Mouse (Mus musculus): ENCODE data around the gene Noc2l. TPM values are rescaled to one million over a fixed set of nuclear protein-coding genes. Genes with fewer than 3 reads are reported as not detected.
A peak's percentile ranks its signal among the peaks of the same experiment; 100 is the strongest.

Noc2l gene
- polyA plus RNA-seq (2012; rRNA removed) = 57.9 and 67.2 TPM in 2 replicates

GRCm38 (mm10) chr4:156235808-156236533 lies at the start of gene Noc2l:
TSS of gene Noc2l (plus strand) at chr4:156236010.
- peak; percentile 79 for DNase-seq (ENCODE audit: low spot score)

- DNase-seq (ENCODE audit: low spot score) = no peak
These were observed 47.5 kb upstream of the Noc2l start for GRCm38 (mm10) chr4:156188162-156188810.

GRCm38 (mm10) chr4:156188811-156189323 lies 46.9 kb upstream of the Noc2l start:
- DNase-seq (ENCODE audit: low spot score) = no peak

- peak; percentile 45 for DNase-seq (ENCODE audit: low spot score)
These were observed 43.2 kb upstream of the Noc2l start for GRCm38 (mm10) chr4:156192421-156193199.

- no peak for DNase-seq (ENCODE audit: low spot score)
These were observed 42.6 kb upstream of the Noc2l start for GRCm38 (mm10) chr4:156193200-156193590.

- no peak for DNase-seq (ENCODE audit: low spot score)
These were observed 41.9 kb upstream of the Noc2l start for GRCm38 (mm10) chr4:156193906-156194305.

GRCm38 (mm10) chr4:156194346-156194745 lies 41.5 kb upstream of the Noc2l start:
- no peak for DNase-seq (ENCODE audit: low spot score)

GRCm38 (mm10) chr4:156195927-156196870 lies 39.6 kb upstream of the Noc2l start:
- DNase-seq (ENCODE audit: low spot score) = no peak

- peak; percentile 74 for DNase-seq (ENCODE audit: low spot score)
These were observed 38.5 kb upstream of the Noc2l start, which contains the start of gene Agrn for GRCm38 (mm10) chr4:156197131-156197828. TSS of gene Agrn (minus strand) at chr4:156197488.

GRCm38 (mm10) chr4:156197829-156198205 lies 38.0 kb upstream of the Noc2l start:
- peak; percentile 76 for DNase-seq (ENCODE audit: low spot score)

- no peak for DNase-seq (ENCODE audit: low spot score)
These were observed 35.0 kb upstream of the Noc2l start, which contains the start of gene Isg15 for GRCm38 (mm10) chr4:156200623-156201475. TSS of gene Isg15 (minus strand) at chr4:156200818.

- DNase-seq (ENCODE audit: low spot score) = no peak
These were observed 33.3 kb upstream of the Noc2l start for GRCm38 (mm10) chr4:156202462-156202893.

- DNase-seq (ENCODE audit: low spot score) = peak; percentile 31
These were observed 32.8 kb upstream of the Noc2l start, which contains the start of gene AW011738 for GRCm38 (mm10) chr4:156203001-156203412. TSS of gene AW011738 (plus strand) at chr4:156203304.

- no peak for DNase-seq (ENCODE audit: low spot score)
These were observed 32.2 kb upstream of the Noc2l start for GRCm38 (mm10) chr4:156203413-156204131.

- DNase-seq (ENCODE audit: low spot score) = no peak
These were observed 26.9 kb upstream of the Noc2l start for GRCm38 (mm10) chr4:156208872-156209271.

- DNase-seq (ENCODE audit: low spot score) = no peak
These were observed 25.7 kb upstream of the Noc2l start for GRCm38 (mm10) chr4:156209963-156210635.

GRCm38 (mm10) chr4:156213134-156213533 lies 22.7 kb upstream of the Noc2l start:
- no peak for DNase-seq (ENCODE audit: low spot score)

GRCm38 (mm10) chr4:156215649-156216048 lies 20.2 kb upstream of the Noc2l start, which contains the start of gene Perm1:
TSS of gene Perm1 (plus strand) at chr4:156215868.
- no peak for DNase-seq (ENCODE audit: low spot score)
